Mouse (Mus musculus) regulatory T cell (primary cell): ENCODE data around the gene AL731706.1.
"Not testable (repeated sequence)": the region's sequence is repeated elsewhere in the genome, so short reads cannot be mapped to it uniquely, and the experiment has no call there.

ENCODE experiments used
- in situ Hi-C: fragments of 300-600 bp; cut with MboI, MseI; formaldehyde crosslinking; loops from one replicate; pipeline ENCODE4 v1.15.1; 2025; ENCODE audit warnings: high pct_unique_total_duplicates

AL731706.1 gene

GRCm38 (mm10) chr2:136891068-136891950, at the start of gene AL731706.1, which contains the start of the genes Slx4ip and Mkks:
Gene AL731706.1 (minus strand): TSS chr2:136891389.
Gene Slx4ip (plus strand): TSS chr2:136891218.
Gene Mkks (minus strand): TSS chr2:136891389.
- in situ Hi-C loops = no loop called here

DNA sequence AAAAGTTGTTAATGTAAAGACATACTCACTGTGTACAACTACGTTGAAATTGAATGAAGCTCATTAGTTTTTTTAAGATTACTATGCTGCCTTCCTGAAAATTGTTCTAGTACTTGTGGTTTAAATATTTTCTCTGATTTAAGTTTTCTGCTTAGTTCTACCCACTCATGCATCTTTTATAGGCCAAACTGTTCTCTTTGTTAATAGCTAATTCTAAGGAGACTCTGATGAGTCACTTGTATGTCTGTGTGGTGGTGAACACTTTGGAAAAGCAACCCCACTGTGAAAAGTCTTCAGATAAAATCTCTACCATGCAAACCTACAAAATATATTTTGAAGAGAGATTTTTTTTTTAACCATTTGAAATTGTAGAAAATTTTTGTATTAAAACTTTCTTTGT, 47.1 kb upstream of the AL731706.1 start:
- in situ Hi-C loops = no loop called here

DNA sequence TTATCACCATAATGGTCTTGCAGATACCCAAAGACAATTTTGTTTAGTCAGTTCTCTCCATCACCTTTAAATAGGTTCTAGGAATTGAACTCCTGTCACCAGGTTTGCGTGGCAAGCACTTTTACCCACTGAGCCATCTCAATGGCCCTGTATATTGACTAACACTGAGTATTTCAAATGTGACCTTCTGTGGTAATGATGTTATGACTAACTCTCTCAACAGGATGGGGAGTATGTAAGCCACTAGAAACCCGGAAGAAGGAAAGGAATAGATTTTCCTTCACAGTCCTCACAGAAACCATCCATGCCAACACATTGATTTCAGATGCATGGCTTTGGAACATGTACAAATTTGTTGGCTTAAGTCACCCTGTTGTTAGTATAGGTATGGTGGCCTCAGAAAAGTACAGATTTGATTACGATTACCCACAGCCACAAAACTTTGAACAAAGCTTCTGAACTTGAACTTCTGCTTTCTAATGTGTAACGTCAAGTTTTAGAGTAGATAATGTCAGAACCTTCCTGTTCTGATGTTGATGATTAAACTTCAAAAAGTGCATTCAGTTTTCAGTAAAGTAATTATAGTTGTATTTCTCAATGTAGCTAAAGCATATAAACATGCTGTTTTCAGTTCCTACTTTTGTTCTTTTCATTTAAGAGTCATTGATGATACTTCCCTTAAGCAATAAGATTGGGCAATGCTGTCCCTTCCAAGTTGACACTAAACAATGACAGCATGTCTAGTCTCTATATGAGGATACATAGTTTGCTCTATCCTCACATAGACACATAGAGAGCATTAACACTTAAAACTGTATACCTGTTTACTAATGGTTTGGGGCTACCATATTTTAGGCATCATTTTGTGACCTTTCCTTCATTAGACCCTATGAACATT, 45.5 kb upstream of the AL731706.1 start:
- in situ Hi-C loops = no loop called here

GRCm38 (mm10) chr2:136921003-136921408, 29.8 kb upstream of the AL731706.1 start:
- in situ Hi-C loops = no loop called here

DNA sequence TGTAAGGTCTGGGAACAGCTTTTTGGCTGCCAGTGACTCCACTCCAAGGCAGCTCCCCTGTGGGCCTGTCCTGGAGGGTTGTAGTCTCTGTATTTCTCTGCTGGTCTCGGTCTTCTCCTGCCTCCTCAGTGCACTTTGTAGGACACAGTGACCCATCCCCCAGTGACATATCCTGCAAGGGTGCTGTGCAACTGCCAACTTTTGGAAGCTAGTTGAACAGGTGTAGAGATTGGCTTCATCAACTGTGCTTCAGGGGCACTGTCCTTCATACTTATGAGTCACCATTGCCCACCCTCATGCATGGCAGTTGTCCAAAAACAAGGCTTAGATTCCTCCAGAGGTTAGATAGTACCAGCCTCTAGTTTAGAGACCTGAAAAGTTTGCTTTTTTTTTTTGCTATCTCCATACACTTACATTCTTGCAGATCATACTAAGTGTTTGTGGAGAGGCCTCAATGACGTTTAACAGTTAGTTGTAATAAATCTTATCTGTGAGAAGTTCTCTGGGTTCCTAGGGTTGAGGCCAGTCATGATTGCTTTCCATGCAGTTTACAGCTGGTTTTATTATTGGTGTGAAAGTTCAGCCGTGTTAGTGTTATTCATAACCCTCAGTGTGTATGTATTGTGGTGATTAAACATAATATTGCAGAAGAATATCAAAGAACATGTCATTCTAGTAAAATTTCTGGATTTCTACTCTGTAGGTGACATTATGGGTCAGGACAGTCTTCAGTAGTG, 29.2 kb upstream of the AL731706.1 start:
- in situ Hi-C loops = no loop called here

GRCm38 (mm10) chr2:136919433-136919832, 28.2 kb upstream of the AL731706.1 start:
- in situ Hi-C loops = no loop called here

DNA sequence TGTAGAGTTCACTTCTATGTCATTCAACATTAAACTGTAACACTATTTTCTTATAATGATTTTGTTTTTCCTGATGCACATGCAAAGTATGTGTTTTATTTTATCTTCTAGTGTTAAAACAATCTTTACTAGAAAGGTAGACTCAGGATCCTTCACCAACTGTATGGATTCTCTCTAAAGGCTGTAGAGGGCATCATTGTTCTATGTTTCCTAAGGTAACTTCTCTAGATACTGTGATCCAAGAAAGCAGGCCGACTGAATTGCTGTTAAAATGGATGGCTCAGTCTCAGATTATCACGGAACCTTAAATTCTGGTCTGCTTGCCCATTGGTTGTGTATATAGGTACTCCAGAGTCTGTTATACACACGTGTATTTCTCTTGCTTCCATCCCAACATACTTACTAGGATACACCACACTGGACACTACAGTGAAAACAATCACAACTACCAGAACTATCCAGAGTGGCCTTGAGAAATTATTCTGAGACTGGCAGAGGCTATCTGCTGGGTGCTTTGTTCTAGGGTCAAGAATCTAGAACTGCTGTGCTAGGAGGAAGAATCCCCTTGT, 23.2 kb upstream of the AL731706.1 start:
- in situ Hi-C loops = no loop called here

DNA sequence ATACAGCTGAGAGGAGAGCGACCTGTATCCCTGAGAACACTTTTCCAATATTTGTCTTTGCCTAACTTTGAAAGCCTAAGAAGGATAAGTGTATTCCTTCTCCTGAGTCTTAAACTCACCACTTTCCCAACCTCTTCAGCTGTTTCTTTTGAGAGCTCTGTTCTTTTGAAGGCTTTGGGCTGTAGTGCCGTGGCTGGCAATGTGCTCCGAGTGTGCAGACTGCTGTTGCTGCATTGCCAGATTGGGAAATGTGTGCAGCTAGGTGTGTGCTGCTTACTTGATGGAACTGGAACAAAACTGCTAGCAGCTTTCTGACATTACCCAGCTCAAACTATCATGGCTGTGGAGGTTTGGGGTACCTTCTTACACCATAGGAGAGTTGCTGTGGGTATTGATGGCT, 21.8 kb upstream of the AL731706.1 start:
- in situ Hi-C loops = no loop called here

DNA sequence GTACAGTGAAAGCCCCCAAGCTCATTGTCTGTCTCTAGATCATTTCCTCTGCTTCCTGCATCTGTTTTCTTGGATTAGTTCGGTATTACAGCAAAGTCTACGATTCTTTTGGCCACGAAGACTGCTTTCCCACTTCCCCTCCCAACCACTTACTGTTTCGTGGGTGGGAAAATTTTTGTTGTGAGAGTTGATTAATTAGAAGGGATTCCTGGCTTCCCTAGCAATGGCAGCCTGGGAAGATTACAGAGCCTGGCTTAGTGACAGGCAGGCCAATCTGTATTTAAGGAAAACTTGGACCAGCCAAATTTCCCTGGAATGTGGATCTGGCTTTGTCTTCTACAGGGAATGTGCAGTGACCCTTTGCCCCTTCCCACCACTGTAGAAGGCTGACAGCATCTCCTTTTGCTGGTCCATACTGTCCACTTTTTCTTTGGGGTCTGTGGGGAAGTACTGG, 20.8 kb upstream of the AL731706.1 start:
- in situ Hi-C loops = no loop called here

GRCm38 (mm10) chr2:136909298-136909697, 18.1 kb upstream of the AL731706.1 start:
- in situ Hi-C loops = no loop called here

GRCm38 (mm10) chr2:136908596-136908995, 17.4 kb upstream of the AL731706.1 start:
- in situ Hi-C loops = no loop called here

GRCm38 (mm10) chr2:136896131-136896530, 4.9 kb upstream of the AL731706.1 start:
- in situ Hi-C loops = no loop called here

DNA sequence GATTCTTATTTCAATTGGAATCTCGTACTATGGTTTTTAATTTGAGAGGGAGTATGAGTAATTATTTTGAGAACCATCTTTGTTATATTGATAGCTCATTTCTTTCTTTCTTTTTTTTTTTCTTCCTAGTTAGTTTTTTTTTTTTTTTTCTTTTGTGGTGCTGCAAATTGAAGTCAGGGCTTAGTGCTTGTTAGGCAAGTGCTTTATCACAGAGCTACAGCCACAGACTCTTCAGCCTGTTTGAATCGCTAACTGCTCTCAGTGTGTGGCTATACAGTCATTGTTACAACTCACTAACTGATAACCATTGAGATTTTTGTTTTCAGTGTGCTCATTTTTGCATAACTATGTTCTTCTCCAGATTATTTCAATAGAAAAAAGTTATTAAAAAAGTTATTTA, 3.3 kb upstream of the AL731706.1 start:
- in situ Hi-C loops = no loop called here

DNA sequence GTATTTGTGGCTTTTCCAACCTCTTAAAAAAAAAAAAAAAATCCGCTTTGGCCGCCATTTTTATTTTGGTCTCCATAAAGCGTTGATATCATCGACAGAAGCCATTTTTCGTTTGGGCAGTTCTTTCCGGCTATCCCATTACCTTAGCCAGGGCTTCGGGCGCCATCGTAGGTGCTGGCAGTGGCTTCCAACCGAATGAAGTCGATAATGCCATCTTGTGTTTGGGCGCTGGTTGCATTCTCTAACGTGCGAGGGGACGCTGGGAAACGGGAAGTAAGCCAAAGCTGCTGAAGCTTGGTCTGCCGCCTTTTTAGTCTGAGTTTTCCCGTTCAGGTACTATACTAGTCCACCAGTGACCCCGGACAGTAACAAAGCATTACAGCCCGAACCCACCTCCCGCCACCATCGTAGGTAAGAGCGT, 772 bp upstream of the AL731706.1 start:
- in situ Hi-C loops = no loop called here

- in situ Hi-C loops = not testable (repeated sequence)
Measured at GRCm38 (mm10) chr2:136890716-136891067, 497 bp downstream of the AL731706.1 start.

GRCm38 (mm10) chr2:136886846-136887245, 4.3 kb downstream of the AL731706.1 start:
- in situ Hi-C loops = no loop called here

DNA sequence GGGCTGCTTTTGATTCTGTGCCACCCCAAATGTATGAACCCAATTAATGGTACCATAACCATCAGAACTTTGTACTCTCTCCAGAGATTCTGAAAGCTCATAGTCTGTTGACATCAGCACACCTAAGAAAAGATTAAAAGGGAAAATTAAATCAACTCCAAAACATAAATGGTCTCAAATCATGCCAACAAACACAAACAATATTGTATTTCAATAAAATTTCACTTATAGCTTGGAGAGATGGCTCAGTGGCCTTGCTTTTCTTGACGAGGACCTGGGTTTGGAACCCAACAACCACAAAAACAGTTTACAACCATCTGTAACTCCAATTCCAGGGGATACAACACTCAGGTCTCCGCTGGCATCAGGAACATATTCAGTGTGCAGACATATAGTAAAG, 5.6 kb downstream of the AL731706.1 start, which contains the start of gene AL731706.2:
AL731706.2 (minus strand) TSS at position 101 of the 400 bp plus-strand sequence.
- in situ Hi-C loops = no loop called here

DNA sequence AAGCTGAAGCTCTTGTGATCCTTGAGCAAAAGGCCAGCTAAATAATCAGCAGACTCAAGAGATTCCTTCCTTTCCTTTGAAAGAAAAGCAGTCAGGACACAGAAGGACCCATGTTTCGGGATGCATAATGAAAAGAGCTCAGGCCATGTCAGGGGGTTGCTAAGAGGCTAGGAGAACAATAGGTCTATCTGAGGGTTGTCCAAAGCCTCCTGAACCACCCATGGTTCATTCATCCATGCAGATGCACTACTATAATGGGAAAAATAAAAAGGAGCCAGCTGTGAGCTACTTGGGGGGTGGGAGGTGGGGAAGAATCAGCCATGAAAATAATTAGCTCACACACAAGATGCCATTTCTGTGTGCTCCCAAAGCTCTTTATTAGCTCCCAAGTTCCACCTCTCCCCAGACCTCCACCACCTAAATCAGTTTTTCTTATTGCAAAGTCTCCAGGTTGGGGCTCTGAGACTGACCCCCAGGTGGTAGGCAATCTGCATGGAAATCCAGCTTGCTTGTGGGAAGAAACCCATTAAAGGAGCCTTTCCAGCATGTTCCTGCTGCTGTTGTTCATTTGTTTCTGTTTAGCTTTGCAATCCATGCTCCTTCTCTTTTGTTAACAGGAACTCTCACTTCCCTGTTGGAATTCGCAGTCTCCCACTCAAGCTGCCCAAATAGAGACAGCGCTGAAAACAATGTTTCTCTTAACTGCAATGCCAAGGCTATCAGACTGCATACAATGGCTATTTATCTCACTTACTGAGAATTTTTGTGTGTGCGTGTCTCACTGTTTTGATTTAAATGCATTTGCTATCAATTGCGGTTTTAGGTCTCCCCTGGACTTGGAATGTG, 36.4 kb downstream of the AL731706.1 start:
- in situ Hi-C loops = no loop called here

DNA sequence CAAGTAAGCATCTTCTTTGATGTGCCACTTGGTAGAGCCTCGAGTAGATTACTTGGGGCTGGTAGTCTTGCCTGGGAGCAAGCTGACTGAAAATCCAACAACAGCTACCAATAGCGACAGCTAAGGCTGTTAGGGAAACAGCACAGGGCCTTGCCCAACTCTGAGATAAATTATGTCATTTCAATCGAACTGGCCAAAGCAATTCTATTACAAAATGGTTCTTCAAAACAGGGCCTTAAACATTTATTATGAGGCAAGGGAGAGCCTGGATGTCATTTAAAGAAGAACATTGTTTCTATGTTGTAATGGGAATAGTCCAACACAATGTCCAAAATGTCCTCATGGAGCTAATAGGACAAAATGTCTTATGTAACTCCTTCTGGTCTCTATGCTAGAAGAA, 40.8 kb downstream of the AL731706.1 start:
- in situ Hi-C loops = no loop called here

DNA sequence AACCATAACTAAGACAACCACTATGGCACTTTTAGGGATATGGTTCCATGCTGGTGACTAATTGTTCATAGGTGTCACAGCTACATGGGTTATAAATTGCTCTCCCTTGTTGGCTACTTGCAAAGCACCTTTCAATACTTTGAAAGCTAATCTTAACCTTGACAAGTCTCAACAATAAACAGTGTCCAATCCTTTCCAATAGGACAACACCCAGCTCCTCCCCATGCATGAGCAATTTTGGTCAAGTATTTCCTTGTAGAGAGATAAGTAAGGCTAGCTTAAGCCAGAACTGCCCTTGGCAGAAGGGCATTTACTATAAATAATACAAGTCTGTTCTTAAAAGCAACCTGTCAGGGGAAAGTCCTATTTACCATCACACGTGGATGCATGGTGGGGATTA, 53.2 kb downstream of the AL731706.1 start:
- in situ Hi-C loops = loop anchor here (10.0 kb wide), 1 partner anchor 653 kb away; no protein-coding TSS in a partner anchor
